In genomic region chr1:152669446-152670180, GRCm38 (mm10) we compare ENCODE assay signal across 11 mouse cellular contexts.
DNase-seq lines count a peak whose midpoint lies in the region; ATAC-seq and TF ChIP-seq lines count a peak whose summit lies in the region.
"Had no signal": no experiment of that assay in that cellular context is flagged by ENCODE, and none has a peak within 500 bp of the region (broad histone marks: within the 10 kb centered on the region; RNA-seq: fewer than 3 reads in every experiment).

No protein-coding gene starts in this region.

- no peak for DNase-seq in gastrocnemius, adult 2 months
- DNase-seq in gastrocnemius, adult 8-10 months (ENCODE audit: low spot score in 2 of 2), result no peak
- DNase-seq in lung, embryonic 14.5 days, result peak; percentile 44
- no peak for DNase-seq in lung, adult 2 months
- DNase-seq in retina, embryonic 14.5 days (ENCODE audit: low spot score), result peak; percentile 51
- no peak for DNase-seq in layer of hippocampus, postnatal 14 days (ENCODE audit: low spot score in 2 of 2)
- no peak for DNase-seq in liver, embryonic 11.5 days (ENCODE audit: low spot score)
- DNase-seq: B cell, adult 2 months; forebrain, postnatal 0 days had no signal

- 0 out of 2 replicates have a peak, but pooled peaks cover 2% of the 10 kb centered on the region for H3K4me1 ChIP-seq in lung, embryonic 14.5 days (ENCODE audit: insufficient read depth)
- H3K4me1 ChIP-seq in lung, adult 2 months (ENCODE audit: control insufficient read depth, insufficient read depth, low read length), result no peaks in the 10 kb centered on the region; the same call in 1 of the 2 replicates
- no peaks in the 10 kb centered on the region for H3K4me1 ChIP-seq in embryonic facial prominence, embryonic 12.5 days
- no peaks in the 10 kb centered on the region for H3K4me1 ChIP-seq in liver, embryonic 11.5 days (replicated peaks; ENCODE audit: control insufficient read depth, insufficient read depth, low read length)
- H3K4me1 ChIP-seq: liver, embryonic 15.5 days had no signal

- intact Hi-C loops in gastrocnemius, adult 2 months (cut with DNase I), result no loop called here

- no peak overlapping the region for H3K4me3 ChIP-seq in gastrocnemius, adult 2 months
- H3K4me3 ChIP-seq in lung, embryonic 14.5 days (ENCODE audit: low read depth, low read length), result no peak overlapping the region
- no peak overlapping the region for H3K4me3 ChIP-seq in lung, adult 2 months (replicated peaks; ENCODE audit: extremely low read depth, low read depth, low read length)
- H3K4me3 ChIP-seq in embryonic facial prominence, embryonic 12.5 days, result no peak overlapping the region
- H3K4me3 ChIP-seq in liver, embryonic 11.5 days (ENCODE audit: low read depth, low read length), result no peak overlapping the region
- H3K4me3 ChIP-seq: liver, embryonic 15.5 days had no signal

- no peaks in the 10 kb centered on the region for H3K9me3 ChIP-seq in lung, embryonic 14.5 days (ENCODE audit: low read depth, low read length)
- H3K9me3 ChIP-seq in embryonic facial prominence, embryonic 12.5 days, result no peaks in the 10 kb centered on the region
- H3K9me3 ChIP-seq in liver, embryonic 11.5 days (ENCODE audit: control insufficient read depth, low read length), result no peaks in the 10 kb centered on the region
- H3K9me3 ChIP-seq: liver, embryonic 15.5 days had no signal

- 43% methylated on average over 8 of the region's 8 CpGs for WGBS in lung, embryonic 14.5 days
- 51% methylated on average over 8 of the region's 8 CpGs for WGBS in lung, adult 2 months
- 41% methylated on average over 8 of the region's 8 CpGs for WGBS in embryonic facial prominence, embryonic 12.5 days
- 70% methylated on average over 8 of the region's 8 CpGs for WGBS in liver, embryonic 11.5 days

- H3K9ac ChIP-seq in lung, embryonic 14.5 days, result no peak overlapping the region
- H3K9ac ChIP-seq in embryonic facial prominence, embryonic 12.5 days, result no peak overlapping the region
- H3K9ac ChIP-seq in liver, embryonic 11.5 days (ENCODE audit: low read depth, low read length), result no peak overlapping the region
- H3K9ac ChIP-seq: forebrain, postnatal 0 days; liver, embryonic 15.5 days had no signal

- peak overlapping the region; percentile 66 for H3K27ac ChIP-seq in gastrocnemius, adult 2 months
- H3K27ac ChIP-seq in lung, embryonic 14.5 days (ENCODE audit: low read depth), result peak overlapping the region; percentile 4; the same call in 1 of the 2 replicates
- 0 out of 2 replicates have a peak overlapping the region, but pooled peaks have one; percentile 25 for H3K27ac ChIP-seq in embryonic facial prominence, embryonic 12.5 days
- no peak overlapping the region for H3K27ac ChIP-seq in liver, embryonic 11.5 days (ENCODE audit: low read depth, low read length)
- H3K27ac ChIP-seq: liver, embryonic 15.5 days had no signal

- ATAC-seq in lung, embryonic 14.5 days (ENCODE audit: insufficient read depth), result no peak
- ATAC-seq in embryonic facial prominence, embryonic 12.5 days (ENCODE audit: insufficient number of reproducible peaks, insufficient read depth, low FRiP score, low TSS enrichment), result no peak
- ATAC-seq in liver, embryonic 11.5 days (replicated peaks; ENCODE audit: low FRiP score), result no peak
- ATAC-seq: forebrain, postnatal 0 days had no signal

- no peak for TF ChIP-seq POLR2A in lung, adult 2 months (IDR thresholded peaks at IDR 0.05; ENCODE audit: borderline replicate concordance, extremely low read depth, low read depth, low read length)

- H3K4me2 ChIP-seq in lung, embryonic 14.5 days, result no peak overlapping the region
- no peak overlapping the region for H3K4me2 ChIP-seq in embryonic facial prominence, embryonic 12.5 days (replicated peaks)
- H3K4me2 ChIP-seq in liver, embryonic 11.5 days, result no peak overlapping the region
- H3K4me2 ChIP-seq: liver, embryonic 15.5 days had no signal

- no peaks in the 10 kb centered on the region for H3K36me3 ChIP-seq in lung, embryonic 14.5 days (ENCODE audit: insufficient read depth)
- no peaks in the 10 kb centered on the region for H3K36me3 ChIP-seq in embryonic facial prominence, embryonic 12.5 days
- no peaks in the 10 kb centered on the region for H3K36me3 ChIP-seq in liver, embryonic 11.5 days (ENCODE audit: control insufficient read depth, insufficient read depth, low read length)
- H3K36me3 ChIP-seq: liver, embryonic 15.5 days had no signal

- H3K27me3 ChIP-seq in lung, embryonic 14.5 days (ENCODE audit: insufficient read depth, low read length), result no peaks in the 10 kb centered on the region
- H3K27me3 ChIP-seq in embryonic facial prominence, embryonic 12.5 days, result no peaks in the 10 kb centered on the region
- no peaks in the 10 kb centered on the region for H3K27me3 ChIP-seq in liver, embryonic 11.5 days (replicated peaks; ENCODE audit: control insufficient read depth, insufficient read depth, low read length)
- H3K27me3 ChIP-seq: liver, embryonic 15.5 days had no signal

- no peak for TF ChIP-seq CTCF in gastrocnemius, adult 2 months (IDR thresholded peaks at IDR 0.05)
- TF ChIP-seq CTCF in lung, embryonic 14.5 days (IDR thresholded peaks at IDR 0.05; ENCODE audit: low read depth), result no peak
- no peak for TF ChIP-seq CTCF in lung, adult 2 months (IDR thresholded peaks at IDR 0.05; ENCODE audit: insufficient read depth, low read length)

Comparison
In these comparisons a context has a peak if more than half of its experiments do, and no peak if none do; other contexts are left out.
1. DNase-seq: peak in lung, embryonic 14.5 days (single experiment) and retina, embryonic 14.5 days (single experiment); none in gastrocnemius, adult 2 months (single experiment), gastrocnemius, adult 8-10 months (0 of 2), lung, adult 2 months (single experiment), layer of hippocampus, postnatal 14 days (0 of 2) and liver, embryonic 11.5 days (single experiment).